Mouse (Mus musculus): ENCODE measurements around the gene Kcna5. TPM values are rescaled to one million over a fixed set of nuclear protein-coding genes. Genes with fewer than 3 reads are reported as not detected.

Kcna5 gene
- polyA plus RNA-seq, 1 experiment from 2014 or later = 0.09 TPM

- ATAC-seq (ENCODE audit: low read depth) = no peak
Measured at GRCm38 (mm10) chr6:126514720-126515119, 20.5 kb downstream of the Kcna5 start.

GRCm38 (mm10) chr6:126513714-126514248 is 21.4 kb downstream of the Kcna5 start:
- no peaks in the 10 kb centered on the region for H3K9me3 ChIP-seq (replicated peaks; ENCODE audit: control insufficient read depth, low read length)
- ATAC-seq (ENCODE audit: low read depth) = no peak

More at GRCm38 (mm10) chr6:126514720-126515119, 20.5 kb downstream of the Kcna5 start:
- Histone ChIP-seq H3K36me3 (ENCODE audit: control insufficient read depth, insufficient read depth) (no peaks in the 10 kb centered on the region), H3K4me2 (ENCODE audit: low read depth, low read length) (no peak overlapping the region), H3K9ac (ENCODE audit: low read depth, low read length) (no peak overlapping the region), H3K4me3 (ENCODE audit: low read depth, low read length) (no peak overlapping the region), H3K27ac (ENCODE audit: low read length) (no peak overlapping the region), H3K4me1 (ENCODE audit: control insufficient read depth, low read depth, low read length) (no peaks in the 10 kb centered on the region), H3K27me3 (ENCODE audit: control insufficient read depth, insufficient read depth, low read depth, low read length) (no peaks in the 10 kb centered on the region), H3K9me3 (replicated peaks; ENCODE audit: control insufficient read depth, low read length) (no peaks in the 10 kb centered on the region)
- WGBS (ENCODE audit: insufficient replicate concordance) = 54% methylated on average over 10 of the region's 10 CpGs

GRCm38 (mm10) chr6:126513154-126513553 is 22.1 kb downstream of the Kcna5 start:
- Histone ChIP-seq H3K4me3 (ENCODE audit: low read depth, low read length) (no peak overlapping the region), H3K9ac (ENCODE audit: low read depth, low read length) (no peak overlapping the region), H3K27me3 (ENCODE audit: control insufficient read depth, insufficient read depth, low read depth, low read length) (no peaks in the 10 kb centered on the region), H3K36me3 (ENCODE audit: control insufficient read depth, insufficient read depth) (no peaks in the 10 kb centered on the region), H3K4me1 (ENCODE audit: control insufficient read depth, low read depth, low read length) (no peaks in the 10 kb centered on the region), H3K9me3 (replicated peaks; ENCODE audit: control insufficient read depth, low read length) (no peaks in the 10 kb centered on the region), H3K27ac (ENCODE audit: low read length) (no peak overlapping the region), H3K4me2 (ENCODE audit: low read depth, low read length) (no peak overlapping the region)
- no peak for ATAC-seq (ENCODE audit: low read depth)
- WGBS (ENCODE audit: insufficient replicate concordance) = 73% methylated on average over 3 of the region's 3 CpGs

More at GRCm38 (mm10) chr6:126513714-126514248, 21.4 kb downstream of the Kcna5 start:
- Histone ChIP-seq H3K36me3 (ENCODE audit: control insufficient read depth, insufficient read depth) (no peaks in the 10 kb centered on the region), H3K27ac (ENCODE audit: low read length) (no peak overlapping the region), H3K4me1 (ENCODE audit: control insufficient read depth, low read depth, low read length) (no peaks in the 10 kb centered on the region), H3K27me3 (ENCODE audit: control insufficient read depth, insufficient read depth, low read depth, low read length) (no peaks in the 10 kb centered on the region), H3K9ac (ENCODE audit: low read depth, low read length) (no peak overlapping the region), H3K4me3 (ENCODE audit: low read depth, low read length) (no peak overlapping the region), H3K4me2 (ENCODE audit: low read depth, low read length) (no peak overlapping the region)
- 73% methylated on average over 3 of the region's 3 CpGs for WGBS (ENCODE audit: insufficient replicate concordance)

- Histone ChIP-seq H3K36me3 (ENCODE audit: control insufficient read depth, insufficient read depth) (no peaks in the 10 kb centered on the region), H3K4me2 (ENCODE audit: low read depth, low read length) (no peak overlapping the region), H3K9me3 (replicated peaks; ENCODE audit: control insufficient read depth, low read length) (no peaks in the 10 kb centered on the region), H3K4me1 (ENCODE audit: control insufficient read depth, low read depth, low read length) (no peaks in the 10 kb centered on the region), H3K27ac (ENCODE audit: low read length) (no peak overlapping the region), H3K27me3 (ENCODE audit: control insufficient read depth, insufficient read depth, low read depth, low read length) (no peaks in the 10 kb centered on the region), H3K4me3 (ENCODE audit: low read depth, low read length) (no peak overlapping the region), H3K9ac (ENCODE audit: low read depth, low read length) (no peak overlapping the region)
- WGBS (ENCODE audit: insufficient replicate concordance) = 59% methylated on average over 6 of the region's 6 CpGs
- no peak for ATAC-seq (ENCODE audit: low read depth)
Measured at GRCm38 (mm10) chr6:126508671-126509070, 26.5 kb downstream of the Kcna5 start.

- no peaks in the 10 kb centered on the region for H3K9me3 ChIP-seq (replicated peaks; ENCODE audit: control insufficient read depth, low read length)
- no peak overlapping the region for H3K27ac ChIP-seq (ENCODE audit: low read length)
- no peaks in the 10 kb centered on the region for H3K36me3 ChIP-seq (ENCODE audit: control insufficient read depth, insufficient read depth)
- no peak for ATAC-seq (ENCODE audit: low read depth)
- no peak overlapping the region for H3K9ac ChIP-seq (ENCODE audit: low read depth, low read length)
- WGBS (ENCODE audit: insufficient replicate concordance) = 56% methylated on average over 8 of the region's 8 CpGs
- H3K4me3 ChIP-seq (ENCODE audit: low read depth, low read length) = no peak overlapping the region
- no peaks in the 10 kb centered on the region for H3K4me1 ChIP-seq (ENCODE audit: control insufficient read depth, low read depth, low read length)
- no peaks in the 10 kb centered on the region for H3K27me3 ChIP-seq (ENCODE audit: control insufficient read depth, insufficient read depth, low read depth, low read length)
- H3K4me2 ChIP-seq (ENCODE audit: low read depth, low read length) = no peak overlapping the region
Measured at GRCm38 (mm10) chr6:126503920-126504319, 31.3 kb downstream of the Kcna5 start.

- Histone ChIP-seq H3K9me3 (replicated peaks; ENCODE audit: control insufficient read depth, low read length) (no peaks in the 10 kb centered on the region), H3K4me3 (ENCODE audit: low read depth, low read length) (no peak overlapping the region)
- WGBS (ENCODE audit: insufficient replicate concordance) = 50% methylated on average over 9 of the region's 9 CpGs
Measured at GRCm38 (mm10) chr6:126502691-126503301, 32.4 kb downstream of the Kcna5 start.

GRCm38 (mm10) chr6:126500985-126501384 is 34.2 kb downstream of the Kcna5 start:
- no peaks in the 10 kb centered on the region for H3K27me3 ChIP-seq (ENCODE audit: control insufficient read depth, insufficient read depth, low read depth, low read length)
- H3K4me2 ChIP-seq (ENCODE audit: low read depth, low read length) = no peak overlapping the region
- no peak overlapping the region for H3K27ac ChIP-seq (ENCODE audit: low read length)
- no peak for ATAC-seq (ENCODE audit: low read depth)
- no peaks in the 10 kb centered on the region for H3K36me3 ChIP-seq (ENCODE audit: control insufficient read depth, insufficient read depth)
- H3K9me3 ChIP-seq (replicated peaks; ENCODE audit: control insufficient read depth, low read length) = no peaks in the 10 kb centered on the region
- 67% methylated on average over 6 of the region's 6 CpGs for WGBS (ENCODE audit: insufficient replicate concordance)
- no peak overlapping the region for H3K4me3 ChIP-seq (ENCODE audit: low read depth, low read length)
- no peak overlapping the region for H3K9ac ChIP-seq (ENCODE audit: low read depth, low read length)
- no peaks in the 10 kb centered on the region for H3K4me1 ChIP-seq (ENCODE audit: control insufficient read depth, low read depth, low read length)

More at GRCm38 (mm10) chr6:126502691-126503301, 32.4 kb downstream of the Kcna5 start:
- no peak for ATAC-seq (ENCODE audit: low read depth)
- Histone ChIP-seq H3K36me3 (ENCODE audit: control insufficient read depth, insufficient read depth) (no peaks in the 10 kb centered on the region), H3K27ac (ENCODE audit: low read length) (no peak overlapping the region), H3K4me2 (ENCODE audit: low read depth, low read length) (no peak overlapping the region), H3K4me1 (ENCODE audit: control insufficient read depth, low read depth, low read length) (no peaks in the 10 kb centered on the region), H3K27me3 (ENCODE audit: control insufficient read depth, insufficient read depth, low read depth, low read length) (no peaks in the 10 kb centered on the region), H3K9ac (ENCODE audit: low read depth, low read length) (no peak overlapping the region)

GRCm38 (mm10) chr6:126500088-126500487 is 35.1 kb downstream of the Kcna5 start:
- Histone ChIP-seq H3K4me3 (ENCODE audit: low read depth, low read length) (no peak overlapping the region), H3K9me3 (replicated peaks; ENCODE audit: control insufficient read depth, low read length) (no peaks in the 10 kb centered on the region), H3K9ac (ENCODE audit: low read depth, low read length) (no peak overlapping the region), H3K4me1 (ENCODE audit: control insufficient read depth, low read depth, low read length) (no peaks in the 10 kb centered on the region), H3K27ac (ENCODE audit: low read length) (no peak overlapping the region), H3K36me3 (ENCODE audit: control insufficient read depth, insufficient read depth) (no peaks in the 10 kb centered on the region), H3K4me2 (ENCODE audit: low read depth, low read length) (no peak overlapping the region), H3K27me3 (ENCODE audit: control insufficient read depth, insufficient read depth, low read depth, low read length) (no peaks in the 10 kb centered on the region)
- ATAC-seq (ENCODE audit: low read depth) = no peak
- WGBS (ENCODE audit: insufficient replicate concordance) = 17% methylated on average over 8 of the region's 8 CpGs

GRCm38 (mm10) chr6:126497878-126498277 is 37.3 kb downstream of the Kcna5 start:
- ATAC-seq (ENCODE audit: low read depth) = no peak
- 46% methylated on average over 5 of the region's 5 CpGs for WGBS (ENCODE audit: insufficient replicate concordance)
- Histone ChIP-seq H3K9me3 (replicated peaks; ENCODE audit: control insufficient read depth, low read length) (no peaks in the 10 kb centered on the region), H3K4me1 (ENCODE audit: control insufficient read depth, low read depth, low read length) (no peaks in the 10 kb centered on the region), H3K9ac (ENCODE audit: low read depth, low read length) (no peak overlapping the region), H3K4me3 (ENCODE audit: low read depth, low read length) (no peak overlapping the region), H3K4me2 (ENCODE audit: low read depth, low read length) (no peak overlapping the region), H3K27ac (ENCODE audit: low read length) (no peak overlapping the region), H3K36me3 (ENCODE audit: control insufficient read depth, insufficient read depth) (no peaks in the 10 kb centered on the region), H3K27me3 (ENCODE audit: control insufficient read depth, insufficient read depth, low read depth, low read length) (no peaks in the 10 kb centered on the region)
